In genomic region chr3:98158646-98159045, GRCm38 (mm10) we compare ENCODE assay signal across 46 mouse cellular contexts. TPM values are rescaled to one million over a fixed set of nuclear protein-coding genes. Genes with fewer than 3 reads are reported as not detected.
"Had no signal": no experiment of that assay in that cellular context is flagged by ENCODE, and none has a peak within 500 bp of the region (broad histone marks: within the 10 kb centered on the region; RNA-seq: fewer than 3 reads in every experiment).

No protein-coding gene starts in this region.

- H3K9me3 ChIP-seq: heart, embryonic 12.5 days; heart, embryonic 13.5 days; heart, embryonic 15.5 days; hindbrain, embryonic 10.5 days; hindbrain, embryonic 12.5 days; hindbrain, embryonic 13.5 days; hindbrain, embryonic 15.5 days; intestine, embryonic 15.5 days; kidney, embryonic 15.5 days had no signal

- H3K9ac ChIP-seq: heart, embryonic 12.5 days; heart, embryonic 13.5 days; heart, embryonic 15.5 days; hindbrain, embryonic 12.5 days; hindbrain, embryonic 13.5 days; hindbrain, embryonic 14.5 days; hindbrain, embryonic 15.5 days; intestine, embryonic 15.5 days; kidney, embryonic 15.5 days had no signal

- DNase-seq: heart, postnatal 10 days; heart, postnatal 14 days; heart, postnatal 36 days; kidney, adult 11 months; kidney, adult 18-20 months; kidney, adult 2 months; kidney, adult 8-10 months; kidney, adult 9 months; kidney, postnatal 14 days; kidney, postnatal 25 days; layer of hippocampus, adult 9-11 months; layer of hippocampus, postnatal 36 days had no signal

- H3K27me3 ChIP-seq: heart, embryonic 12.5 days; heart, embryonic 13.5 days; heart, embryonic 15.5 days; hindbrain, embryonic 12.5 days; hindbrain, embryonic 13.5 days; hindbrain, embryonic 15.5 days; intestine, embryonic 15.5 days; kidney, embryonic 15.5 days had no signal

- H3K4me1 ChIP-seq: hindbrain, embryonic 12.5 days; hindbrain, embryonic 13.5 days; hindbrain, embryonic 15.5 days; kidney, embryonic 15.5 days had no signal

- ATAC-seq: hindbrain, embryonic 16.5 days; hindbrain, postnatal 0 days; inflammation-experienced regulatory T-cells, adult 6 months; intestine, embryonic 15.5 days; intestine, embryonic 16.5 days; intestine, postnatal 0 days had no signal

- H3K36me3 ChIP-seq: heart, embryonic 12.5 days; heart, embryonic 13.5 days; heart, embryonic 15.5 days; hindbrain, embryonic 10.5 days; hindbrain, embryonic 12.5 days; hindbrain, embryonic 13.5 days; hindbrain, embryonic 15.5 days; intestine, embryonic 15.5 days; kidney, embryonic 15.5 days had no signal

- H3K4me2 ChIP-seq: heart, embryonic 11.5 days; heart, embryonic 12.5 days; heart, embryonic 13.5 days; heart, embryonic 15.5 days; hindbrain, embryonic 12.5 days; hindbrain, embryonic 13.5 days; hindbrain, embryonic 14.5 days; hindbrain, embryonic 15.5 days; intestine, embryonic 15.5 days; kidney, embryonic 15.5 days had no signal

- H3K27ac ChIP-seq: heart, embryonic 13.5 days; heart, embryonic 15.5 days; hindbrain, embryonic 12.5 days; hindbrain, embryonic 13.5 days; hindbrain, embryonic 14.5 days; hindbrain, embryonic 15.5 days; hindbrain, postnatal 0 days; intestine, embryonic 15.5 days; kidney, embryonic 15.5 days; kidney, postnatal 0 days; layer of hippocampus, adult 2 months; left cerebral cortex, adult 2 months had no signal

- H3K4me3 ChIP-seq: heart, embryonic 12.5 days; heart, embryonic 13.5 days; heart, embryonic 15.5 days; hindbrain, embryonic 10.5 days; hindbrain, embryonic 12.5 days; hindbrain, embryonic 13.5 days; hindbrain, embryonic 15.5 days; intestine, embryonic 15.5 days; kidney, embryonic 15.5 days; layer of hippocampus, adult 2 months; left cerebral cortex, adult 2 months had no signal

RNA-seq across cellular contexts. Expression of gene Adam30, which starts 1.8 kb away (rescaled TPM):
- total RNA-seq: heart, postnatal 25 days; heart, postnatal 36 days; layer of hippocampus, adult 18-20 months; layer of hippocampus, adult 2 months; layer of hippocampus, postnatal 10 days; layer of hippocampus, postnatal 14 days; layer of hippocampus, postnatal 25 days; layer of hippocampus, postnatal 36 days; left cerebral cortex, adult 18-20 months; left cerebral cortex, adult 2 months; left cerebral cortex, adult 8-10 months had no signal
- polyA plus RNA-seq: heart, embryonic 11.5 days; heart, embryonic 12.5 days; heart, embryonic 13.5 days; heart, embryonic 14.5 days; heart, embryonic 15.5 days; heart, embryonic 16.5 days; heart, postnatal 0 days; hindbrain, embryonic 10.5 days; hindbrain, embryonic 11.5 days; hindbrain, embryonic 12.5 days; hindbrain, embryonic 14.5 days; hindbrain, embryonic 15.5 days; hindbrain, embryonic 16.5 days; hindbrain, postnatal 0 days; inflammation-experienced regulatory T-cells, adult 6 months; intestine, embryonic 14.5 days; intestine, embryonic 15.5 days; intestine, embryonic 16.5 days; intestine, postnatal 0 days; kidney, adult 2 months; kidney, embryonic 14.5 days; kidney, embryonic 15.5 days; kidney, embryonic 16.5 days; kidney, postnatal 0 days; large intestine, adult 2 months had no signal
